Mouse (Mus musculus): ENCODE measurements around the gene Nrsn2. TPM values are rescaled to one million over a fixed set of nuclear protein-coding genes. Genes with fewer than 3 reads are reported as not detected.

Gene Nrsn2
- polyA plus RNA-seq, 1 experiment from 2014 or later, result 5.5 TPM

- Histone ChIP-seq H3K9ac (ENCODE audit: low read depth, low read length) (peak overlapping the region; percentile 100), H3K4me1 (ENCODE audit: control insufficient read depth, insufficient read depth, low read length) (peaks cover 28% of the 10 kb centered on the region), H3K4me2 (peak overlapping the region; percentile 95), H3K27me3 (ENCODE audit: control insufficient read depth, insufficient read depth, low read length) (no peaks in the 10 kb centered on the region), H3K4me3 (ENCODE audit: low read depth, low read length) (peak overlapping the region; percentile 96), H3K36me3 (ENCODE audit: control insufficient read depth, insufficient read depth, low read length) (no peaks in the 10 kb centered on the region), H3K27ac (ENCODE audit: low read depth, low read length) (peak overlapping the region; percentile 100), H3K9me3 (replicated peaks; ENCODE audit: control insufficient read depth, low read length) (peaks cover 1% of the 10 kb centered on the region; the same call in 1 of the 2 replicates)
- peak; percentile 60 for ATAC-seq (replicated peaks; ENCODE audit: insufficient number of reproducible peaks, low FRiP score, low TSS enrichment)
- 0% methylated on average over 15 of the region's 15 CpGs for WGBS (ENCODE audit: insufficient replicate concordance)
Measured at GRCm38 (mm10) chr2:152410971-152411371, 34.5 kb upstream of the Nrsn2 start.

GRCm38 (mm10) chr2:152409781-152410180, 33.3 kb upstream of the Nrsn2 start:
- 75% methylated on average over 6 of the region's 6 CpGs for WGBS (ENCODE audit: insufficient replicate concordance)
- Histone ChIP-seq H3K4me2 (no peak overlapping the region), H3K9me3 (replicated peaks; ENCODE audit: control insufficient read depth, low read length) (no peaks in the 10 kb centered on the region), H3K9ac (ENCODE audit: low read depth, low read length) (no peak overlapping the region), H3K27ac (ENCODE audit: low read depth, low read length) (peak overlapping the region; percentile 100; the same call in 1 of the 2 replicates), H3K36me3 (ENCODE audit: control insufficient read depth, insufficient read depth, low read length) (no peaks in the 10 kb centered on the region), H3K27me3 (ENCODE audit: control insufficient read depth, insufficient read depth, low read length) (no peaks in the 10 kb centered on the region), H3K4me3 (ENCODE audit: low read depth, low read length) (no peak overlapping the region), H3K4me1 (ENCODE audit: control insufficient read depth, insufficient read depth, low read length) (peaks cover 28% of the 10 kb centered on the region)
- ATAC-seq (replicated peaks; ENCODE audit: insufficient number of reproducible peaks, low FRiP score, low TSS enrichment), result no peak

GRCm38 (mm10) chr2:152406126-152406525, 29.7 kb upstream of the Nrsn2 start:
- no peaks in the 10 kb centered on the region for H3K36me3 ChIP-seq (ENCODE audit: control insufficient read depth, insufficient read depth, low read length)
- peak overlapping the region; percentile 68 for H3K9ac ChIP-seq (ENCODE audit: low read depth, low read length)
- peak overlapping the region; percentile 46 for H3K4me3 ChIP-seq (ENCODE audit: low read depth, low read length)
- H3K9me3 ChIP-seq (replicated peaks; ENCODE audit: control insufficient read depth, low read length), result no peaks in the 10 kb centered on the region
- peaks cover 18% of the 10 kb centered on the region for H3K4me1 ChIP-seq (ENCODE audit: control insufficient read depth, insufficient read depth, low read length)
- WGBS (ENCODE audit: insufficient replicate concordance), result under 1% methylated on average over 19 of the region's 19 CpGs
- ATAC-seq (replicated peaks; ENCODE audit: insufficient number of reproducible peaks, low FRiP score, low TSS enrichment), result peak; percentile 96
- H3K4me2 ChIP-seq, result peak overlapping the region; percentile 81
- no peaks in the 10 kb centered on the region for H3K27me3 ChIP-seq (ENCODE audit: control insufficient read depth, insufficient read depth, low read length)
- H3K27ac ChIP-seq (ENCODE audit: low read depth, low read length), result peak overlapping the region; percentile 54

- no peak; the same call in 1 of the 2 replicates for ATAC-seq (replicated peaks; ENCODE audit: insufficient number of reproducible peaks, low FRiP score, low TSS enrichment)
- peak overlapping the region; percentile 90 for H3K4me2 ChIP-seq
- peak overlapping the region; percentile 97 for H3K9ac ChIP-seq (ENCODE audit: low read depth, low read length)
- under 1% methylated on average over 13 of the region's 13 CpGs for WGBS (ENCODE audit: insufficient replicate concordance)
- H3K36me3 ChIP-seq (ENCODE audit: control insufficient read depth, insufficient read depth, low read length), result no peaks in the 10 kb centered on the region
- H3K27ac ChIP-seq (ENCODE audit: low read depth, low read length), result peak overlapping the region; percentile 99
- H3K9me3 ChIP-seq (replicated peaks; ENCODE audit: control insufficient read depth, low read length), result no peaks in the 10 kb centered on the region
- peak overlapping the region; percentile 73 for H3K4me3 ChIP-seq (ENCODE audit: low read depth, low read length)
- H3K27me3 ChIP-seq (ENCODE audit: control insufficient read depth, insufficient read depth, low read length), result no peaks in the 10 kb centered on the region
- H3K4me1 ChIP-seq (ENCODE audit: control insufficient read depth, insufficient read depth, low read length), result peaks cover 24% of the 10 kb centered on the region
Measured at GRCm38 (mm10) chr2:152399122-152399542, 22.7 kb upstream of the Nrsn2 start.

GRCm38 (mm10) chr2:152398691-152399090, 22.3 kb upstream of the Nrsn2 start:
- H3K4me3 ChIP-seq (ENCODE audit: low read depth, low read length), result peak overlapping the region; percentile 73
- H3K27me3 ChIP-seq (ENCODE audit: control insufficient read depth, insufficient read depth, low read length), result no peaks in the 10 kb centered on the region
- peak overlapping the region; percentile 97 for H3K9ac ChIP-seq (ENCODE audit: low read depth, low read length)
- H3K9me3 ChIP-seq (replicated peaks; ENCODE audit: control insufficient read depth, low read length), result no peaks in the 10 kb centered on the region
- peak overlapping the region; percentile 90 for H3K4me2 ChIP-seq
- peak overlapping the region; percentile 99 for H3K27ac ChIP-seq (ENCODE audit: low read depth, low read length)
- peaks cover 28% of the 10 kb centered on the region for H3K4me1 ChIP-seq (ENCODE audit: control insufficient read depth, insufficient read depth, low read length)
- peak; percentile 87 for ATAC-seq (replicated peaks; ENCODE audit: insufficient number of reproducible peaks, low FRiP score, low TSS enrichment)
- no peaks in the 10 kb centered on the region for H3K36me3 ChIP-seq (ENCODE audit: control insufficient read depth, insufficient read depth, low read length)
- under 1% methylated on average over 38 of the region's 38 CpGs for WGBS (ENCODE audit: insufficient replicate concordance)

GRCm38 (mm10) chr2:152397680-152398435, 21.4 kb upstream of the Nrsn2 start, which contains the start of gene Sox12:
Gene Sox12 (minus strand): TSS chr2:152398063.
- Histone ChIP-seq H3K4me3 (ENCODE audit: low read depth, low read length) (peak within 1 kb of the TSS; percentile 73), H3K4me2 (peak within 1 kb of the TSS; percentile 90), H3K9ac (ENCODE audit: low read depth, low read length) (peak within 1 kb of the TSS; percentile 97), H3K27me3 (ENCODE audit: control insufficient read depth, insufficient read depth, low read length) (no peaks in the 10 kb centered on the region), H3K9me3 (replicated peaks; ENCODE audit: control insufficient read depth, low read length) (no peaks in the 10 kb centered on the region), H3K36me3 (ENCODE audit: control insufficient read depth, insufficient read depth, low read length) (no peaks in the 10 kb centered on the region), H3K27ac (ENCODE audit: low read depth, low read length) (peak within 1 kb of the TSS; percentile 99), H3K4me1 (ENCODE audit: control insufficient read depth, insufficient read depth, low read length) (peaks cover 31% of the 10 kb centered on the region)
- peak; percentile 71 for ATAC-seq (replicated peaks; ENCODE audit: insufficient number of reproducible peaks, low FRiP score, low TSS enrichment)
- under 1% methylated on average over 54 of the region's 104 CpGs for WGBS (ENCODE audit: insufficient replicate concordance)

GRCm38 (mm10) chr2:152397004-152397589, 20.7 kb upstream of the Nrsn2 start:
- H3K27me3 ChIP-seq (ENCODE audit: control insufficient read depth, insufficient read depth, low read length), result no peaks in the 10 kb centered on the region
- peak overlapping the region; percentile 90 for H3K4me2 ChIP-seq
- peak overlapping the region; percentile 73 for H3K4me3 ChIP-seq (ENCODE audit: low read depth, low read length)
- H3K36me3 ChIP-seq (ENCODE audit: control insufficient read depth, insufficient read depth, low read length), result no peaks in the 10 kb centered on the region
- ATAC-seq (replicated peaks; ENCODE audit: insufficient number of reproducible peaks, low FRiP score, low TSS enrichment), result no peak
- H3K9me3 ChIP-seq (replicated peaks; ENCODE audit: control insufficient read depth, low read length), result no peaks in the 10 kb centered on the region
- H3K9ac ChIP-seq (ENCODE audit: low read depth, low read length), result peak overlapping the region; percentile 97
- peaks cover 31% of the 10 kb centered on the region for H3K4me1 ChIP-seq (ENCODE audit: control insufficient read depth, insufficient read depth, low read length)
- peak overlapping the region; percentile 99 for H3K27ac ChIP-seq (ENCODE audit: low read depth, low read length)
- under 1% methylated on average over 72 of the region's 77 CpGs for WGBS (ENCODE audit: insufficient replicate concordance)

- peak overlapping the region; percentile 97 for H3K9ac ChIP-seq (ENCODE audit: low read depth, low read length)
- no peaks in the 10 kb centered on the region for H3K27me3 ChIP-seq (ENCODE audit: control insufficient read depth, insufficient read depth, low read length)
- peak overlapping the region; percentile 73 for H3K4me3 ChIP-seq (ENCODE audit: low read depth, low read length)
- peak overlapping the region; percentile 99 for H3K27ac ChIP-seq (ENCODE audit: low read depth, low read length)
- no peaks in the 10 kb centered on the region for H3K36me3 ChIP-seq (ENCODE audit: control insufficient read depth, insufficient read depth, low read length)
- ATAC-seq (replicated peaks; ENCODE audit: insufficient number of reproducible peaks, low FRiP score, low TSS enrichment), result peak; percentile 62
- H3K9me3 ChIP-seq (replicated peaks; ENCODE audit: control insufficient read depth, low read length), result no peaks in the 10 kb centered on the region
- H3K4me2 ChIP-seq, result peak overlapping the region; percentile 90
- under 1% methylated on average over 45 of the region's 46 CpGs for WGBS (ENCODE audit: insufficient replicate concordance)
- H3K4me1 ChIP-seq (ENCODE audit: control insufficient read depth, insufficient read depth, low read length), result peaks cover 31% of the 10 kb centered on the region
Measured at GRCm38 (mm10) chr2:152396110-152397003, 19.9 kb upstream of the Nrsn2 start.
